Mouse (Mus musculus): Measurements from ENCODE around the gene Olfr711.
"Not testable (repeated sequence)": the region's sequence is repeated elsewhere in the genome, so short reads cannot be mapped to it uniquely, and the experiment has no call there.

Gene Olfr711

DNA sequence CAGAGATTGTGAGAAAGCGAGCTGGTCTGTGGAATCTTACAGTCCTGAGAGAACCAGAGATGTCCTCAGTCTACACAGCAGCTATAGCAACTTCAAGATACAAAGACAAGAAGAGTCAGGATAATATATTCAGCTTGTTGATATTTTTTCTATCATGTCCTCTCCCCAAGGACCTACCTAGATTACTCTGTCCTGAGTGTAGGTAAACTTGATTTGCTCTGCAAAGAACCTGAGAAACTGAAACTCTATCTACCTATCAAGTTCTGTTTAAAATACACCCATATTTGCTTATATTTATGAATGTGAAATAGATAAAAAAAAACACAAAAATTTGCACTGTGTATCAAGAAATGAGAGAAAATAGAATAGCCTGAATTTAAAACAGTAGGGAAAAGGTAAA lies at the start of gene Olfr711:
Gene Olfr711, minus strand, starts transcription at position 101 of the 400 bp plus-strand sequence.
- DNase-seq = no peak

GRCm38 (mm10) chr7:107005972-107006371 lies 30.7 kb upstream of the Olfr711 start, which contains the start of gene Olfr2:
TSS of gene Olfr2 (minus strand) at chr7:107006072.
- no peak for DNase-seq

- DNase-seq = no peak
Observed at GRCm38 (mm10) chr7:107004169-107004568, 28.9 kb upstream of the Olfr711 start.

- DNase-seq = no peak
Observed at GRCm38 (mm10) chr7:107000798-107001197, 25.5 kb upstream of the Olfr711 start.

DNA sequence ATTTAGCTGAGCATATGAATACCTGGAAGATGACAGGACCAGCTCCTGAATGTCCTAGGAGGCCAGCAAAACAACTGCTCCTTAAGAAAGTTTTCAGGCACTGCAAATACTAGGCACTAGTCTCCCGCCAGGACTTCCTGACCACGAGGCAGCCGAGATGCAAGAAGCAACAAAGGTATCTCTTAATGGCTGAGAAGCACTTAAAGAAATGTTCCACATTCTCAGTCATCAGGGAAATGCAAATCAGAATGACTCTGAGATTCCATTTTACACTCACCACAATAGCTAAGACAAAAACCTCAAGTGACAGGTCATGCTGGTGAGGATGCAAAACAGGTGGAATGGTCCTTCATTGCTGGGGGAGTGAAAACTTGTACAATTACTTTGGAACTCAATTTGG lies 10.0 kb upstream of the Olfr711 start:
- no peak for DNase-seq

DNA sequence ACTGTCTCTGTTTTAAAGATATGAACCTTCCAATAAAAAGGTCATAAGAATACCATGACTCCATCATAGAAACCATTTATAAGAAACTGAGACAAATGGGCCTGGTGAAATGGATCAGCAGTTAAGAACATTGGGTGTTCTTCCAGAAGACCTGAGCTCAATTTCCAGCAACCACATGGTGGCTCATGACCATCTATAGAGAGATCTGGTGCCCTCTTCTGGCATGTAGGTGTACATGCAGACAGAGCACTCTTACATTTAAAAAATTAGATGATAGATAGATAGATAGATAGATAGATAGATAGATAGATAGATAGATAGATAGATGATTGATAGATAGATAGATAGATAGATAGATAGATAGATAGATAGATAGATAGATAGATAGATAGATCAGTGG lies 7.8 kb downstream of the Olfr711 start:
- DNase-seq = not testable (repeated sequence)

DNA sequence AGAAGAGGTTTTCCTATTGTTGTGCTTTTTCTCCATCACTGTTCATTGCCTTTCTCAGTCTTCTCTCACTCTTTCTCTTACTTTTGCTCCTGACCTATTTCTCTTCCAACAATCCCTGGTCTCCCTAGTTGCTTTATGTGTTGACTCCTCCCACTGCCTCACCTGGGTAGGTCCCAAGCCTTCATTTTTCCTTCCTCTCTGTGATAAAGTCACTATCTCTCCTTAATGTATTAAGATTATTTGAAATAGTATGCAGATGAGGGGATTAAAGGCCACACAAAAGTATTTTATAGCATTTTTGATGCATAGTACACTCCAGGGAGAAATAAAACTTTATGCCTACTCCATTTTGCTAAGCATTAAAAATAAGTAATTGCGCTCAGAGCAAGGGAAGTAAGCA lies 11.4 kb downstream of the Olfr711 start, which contains the start of gene Olfr6:
Gene Olfr6, minus strand, starts transcription at position 101 of the 400 bp plus-strand sequence.
- DNase-seq = no peak

DNA sequence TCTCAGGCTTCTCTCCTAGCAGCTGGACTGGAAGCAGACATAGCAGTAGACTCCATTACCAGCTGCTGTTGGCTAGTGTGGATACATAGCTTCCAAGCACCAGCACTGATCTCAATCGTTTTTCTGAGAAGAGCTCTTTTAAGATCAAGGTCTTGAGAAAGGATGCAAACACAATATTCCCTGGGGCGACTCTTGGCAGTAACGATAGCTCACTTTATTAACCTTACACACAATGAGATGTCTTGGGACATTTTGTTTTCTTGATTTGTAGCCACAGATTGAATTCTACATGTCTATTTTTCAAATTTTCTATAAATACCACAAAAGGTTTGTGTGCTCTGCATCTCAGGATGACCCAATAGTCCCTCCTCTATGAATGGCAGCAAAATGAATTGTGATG lies 27.0 kb downstream of the Olfr711 start, which contains the start of gene Olfr710:
Gene Olfr710, minus strand, starts transcription at position 101 of the 400 bp plus-strand sequence.
- DNase-seq = no peak

GRCm38 (mm10) chr7:106932119-106932518 lies 43.1 kb downstream of the Olfr711 start, which contains the start of gene Olfr709-ps1:
TSS of gene Olfr709-ps1 (minus strand) at chr7:106932219.
- DNase-seq = no peak

DNA sequence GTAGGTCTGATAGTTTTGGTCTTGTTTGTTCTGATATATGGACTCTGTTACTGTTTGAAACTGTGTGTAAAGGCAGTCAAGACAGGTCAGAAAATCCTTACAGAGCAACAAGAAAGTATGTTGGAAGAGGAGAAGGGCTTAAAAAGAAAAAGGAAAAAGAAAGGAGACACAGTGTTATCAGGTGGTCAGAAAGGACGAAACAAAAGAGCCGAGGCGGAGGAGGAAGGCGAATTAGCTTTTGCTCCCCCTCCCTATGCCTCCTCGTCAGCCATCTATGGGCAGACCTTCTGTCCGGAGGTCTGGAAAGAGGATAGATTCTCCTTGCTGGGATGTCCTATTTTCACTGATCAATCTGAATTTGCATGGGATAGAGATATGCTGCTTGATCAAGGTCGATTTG lies 54.3 kb downstream of the Olfr711 start:
- peak in 1 of 2 experiments; percentile 5 for DNase-seq
